Mouse (Mus musculus): ENCODE data around the gene Cnn2.

GRCm38 (mm10) chr10:79943471-79943901, 44.9 kb upstream of the Cnn2 start:
- TF ChIP-seq CTCF (IDR thresholded peaks at IDR 0.05; ENCODE audit: extremely low read depth, insufficient read length, insufficient replicate concordance, low read depth, low read length) (no peak), POLR2A (IDR thresholded peaks at IDR 0.05; ENCODE audit: low read depth, low read length) (no peak)
